Mouse (Mus musculus) cortical plate, adult 2 months (tissue): ENCODE measurements around the gene Slc25a17. TPM values are rescaled to one million over a fixed set of nuclear protein-coding genes. Genes with fewer than 3 reads are reported as not detected.
A peak's percentile ranks its signal among the peaks of the same experiment; 100 is the strongest.

Experiments
- H3K27ac ChIP-seq: fragments of 200-500 bp; 2 replicates; pipeline ENCODE4 v1.5.1; 2012; ENCODE audit warnings: low read length, control low read depth, inconsistent platforms; ENCODE audit not compliant: insufficient read depth
- H3K4me1 ChIP-seq: fragments of 200-500 bp; 2 replicates; pipeline ENCODE4 v1.6.1; 2011; ENCODE audit warnings: low read length; ENCODE audit not compliant: control insufficient read depth, insufficient read depth
- H3K4me3 ChIP-seq: fragments of 200-500 bp; 2 replicates; pipeline ENCODE4 v1.5.1; 2011; ENCODE audit warnings: mild to moderate bottlenecking, low read length, control low read depth; ENCODE audit not compliant: insufficient read depth
- CTCF ChIP-seq: fragments of 200-500 bp; IDR thresholded peaks from 2 replicates; pipeline ENCODE4 v1.5.1; 2011; ENCODE audit warnings: mild to moderate bottlenecking, control low read depth, low read length; ENCODE audit not compliant: insufficient read depth; ENCODE audit errors: extremely low read depth
- POLR2A ChIP-seq: fragments of 200-500 bp; IDR thresholded peaks from 2 replicates; pipeline ENCODE4 v1.6.1; 2011; ENCODE audit warnings: mild to moderate bottlenecking, low read length, control low read depth; ENCODE audit not compliant: insufficient read depth; ENCODE audit errors: extremely low read depth
- polyA plus RNA-seq: library from polyadenylated mRNA; depleted of rRNA; stranded (reverse); fragments of >200 nt; gene quantifications from 2 replicates; pipeline ENCODE4 v1.2.3, GENCODE M21; 2012; rRNA removed

Gene Slc25a17
- polyA plus RNA-seq, 1 experiment, result 47.7 TPM

DNA sequence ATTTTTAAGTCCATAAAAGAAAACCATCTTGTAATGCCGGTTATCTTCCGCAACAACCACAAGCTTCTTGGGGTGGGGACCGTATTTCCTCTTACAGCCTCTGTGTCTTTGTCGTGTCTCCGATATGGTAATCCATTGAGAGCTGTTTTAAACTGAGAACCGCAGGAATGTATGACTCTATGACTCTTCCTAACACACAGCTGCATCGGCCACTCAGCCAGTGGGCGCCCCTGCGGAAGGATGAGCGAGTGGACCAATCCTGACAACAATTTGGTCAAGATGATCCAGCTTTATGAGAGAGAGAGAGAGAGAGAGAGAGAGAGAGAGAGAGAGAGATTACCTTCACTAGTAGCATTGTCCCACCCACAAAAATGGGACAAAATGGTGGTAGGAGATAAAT, 65.7 kb downstream of the Slc25a17 start:
- TF ChIP-seq CTCF, result no peak
- TF ChIP-seq POLR2A, result no peak
- H3K27ac ChIP-seq, result no peak overlapping the region
- no peaks in the 10 kb centered on the region for H3K4me1 ChIP-seq
- H3K4me3 ChIP-seq, result no peak overlapping the region

DNA sequence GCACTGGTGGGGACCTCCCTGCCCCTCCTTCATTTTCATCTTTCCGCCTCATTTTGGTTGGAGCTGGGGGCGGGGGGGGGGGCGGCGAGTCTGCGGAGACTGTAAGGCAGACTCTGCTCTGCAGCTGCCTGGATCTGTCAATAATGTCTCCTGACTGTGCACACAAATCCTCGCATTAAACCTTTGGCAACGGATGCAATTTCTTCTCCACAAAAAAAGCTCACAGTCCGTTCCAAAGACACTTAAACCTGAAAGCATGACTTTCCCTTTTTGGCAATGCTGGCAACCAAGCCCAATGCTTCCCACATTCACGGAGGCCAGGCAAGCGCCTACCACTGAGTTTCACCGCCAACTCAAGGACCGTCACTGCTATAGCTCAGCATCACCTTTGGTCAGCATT, 66.2 kb downstream of the Slc25a17 start:
- no peak overlapping the region for H3K4me3 ChIP-seq
- no peak for TF ChIP-seq POLR2A
- TF ChIP-seq CTCF, result no peak

DNA sequence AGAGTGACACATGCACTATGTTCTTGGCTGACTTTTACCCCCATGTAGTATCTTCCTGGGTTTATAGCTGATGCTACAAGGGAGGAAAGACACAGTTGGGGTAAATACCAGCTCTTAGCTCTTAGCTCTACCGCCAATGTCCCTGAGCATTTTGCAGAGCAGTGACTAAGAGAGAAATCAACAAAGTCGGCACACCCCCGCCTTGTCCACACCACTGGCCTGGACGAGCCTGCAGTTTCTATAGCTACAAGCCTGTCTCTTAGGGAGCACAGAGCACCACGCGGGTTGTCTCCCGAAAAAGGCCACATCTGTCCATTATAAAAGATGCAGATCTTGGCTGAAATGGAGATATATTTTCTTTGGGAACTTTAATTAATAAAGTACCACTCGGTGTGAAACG, 69.9 kb downstream of the Slc25a17 start:
- Histone ChIP-seq H3K4me3 (no peak overlapping the region), H3K4me1 (no peaks in the 10 kb centered on the region), H3K27ac (no peak overlapping the region)
- TF ChIP-seq CTCF, result no peak
- no peak for TF ChIP-seq POLR2A

More for the DNA sequence above, 66.2 kb downstream of the Slc25a17 start:
- H3K4me1 ChIP-seq, result no peaks in the 10 kb centered on the region
- no peak overlapping the region for H3K27ac ChIP-seq

GRCm38 (mm10) chr15:81290230-81290629, 70.4 kb downstream of the Slc25a17 start:
- TF ChIP-seq CTCF, result no peak
- TF ChIP-seq POLR2A, result no peak
- H3K27ac ChIP-seq, result no peak overlapping the region
- no peak overlapping the region for H3K4me3 ChIP-seq
- H3K4me1 ChIP-seq, result no peaks in the 10 kb centered on the region

- TF ChIP-seq CTCF, result no peak
- TF ChIP-seq POLR2A, result no peak
- Histone ChIP-seq H3K4me1 (no peaks in the 10 kb centered on the region), H3K4me3 (no peak overlapping the region), H3K27ac (no peak overlapping the region)
These were observed 76.4 kb downstream of the Slc25a17 start for GRCm38 (mm10) chr15:81284121-81284734.

- no peaks in the 10 kb centered on the region for H3K4me1 ChIP-seq
- TF ChIP-seq CTCF (no peak), POLR2A (no peak)
- no peak overlapping the region for H3K27ac ChIP-seq
- H3K4me3 ChIP-seq, result no peak overlapping the region
These were observed 81.9 kb downstream of the Slc25a17 start for GRCm38 (mm10) chr15:81278699-81279098.

DNA sequence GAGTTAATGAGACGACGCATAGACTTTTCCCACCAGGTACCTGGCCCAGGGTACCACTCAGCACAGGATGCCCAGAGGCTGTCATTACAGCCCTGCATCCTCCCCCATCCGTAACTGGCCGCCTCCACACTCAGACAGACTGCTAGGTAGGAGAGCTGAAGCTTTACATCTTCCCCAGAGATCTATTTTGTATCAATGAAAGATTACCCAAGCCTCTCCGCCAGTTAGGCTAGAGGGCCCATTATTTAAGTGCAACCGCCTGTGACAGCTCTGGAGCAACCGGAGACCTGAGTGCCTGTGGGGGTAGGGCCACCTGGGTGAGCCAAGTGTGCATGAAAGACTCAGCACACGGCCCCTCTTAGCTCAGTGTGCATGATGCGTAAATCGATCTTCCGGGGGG, 82.7 kb downstream of the Slc25a17 start:
- no peaks in the 10 kb centered on the region for H3K4me1 ChIP-seq
- H3K4me3 ChIP-seq, result no peak overlapping the region
- no peak for TF ChIP-seq POLR2A
- no peak for TF ChIP-seq CTCF
- H3K27ac ChIP-seq, result no peak overlapping the region

DNA sequence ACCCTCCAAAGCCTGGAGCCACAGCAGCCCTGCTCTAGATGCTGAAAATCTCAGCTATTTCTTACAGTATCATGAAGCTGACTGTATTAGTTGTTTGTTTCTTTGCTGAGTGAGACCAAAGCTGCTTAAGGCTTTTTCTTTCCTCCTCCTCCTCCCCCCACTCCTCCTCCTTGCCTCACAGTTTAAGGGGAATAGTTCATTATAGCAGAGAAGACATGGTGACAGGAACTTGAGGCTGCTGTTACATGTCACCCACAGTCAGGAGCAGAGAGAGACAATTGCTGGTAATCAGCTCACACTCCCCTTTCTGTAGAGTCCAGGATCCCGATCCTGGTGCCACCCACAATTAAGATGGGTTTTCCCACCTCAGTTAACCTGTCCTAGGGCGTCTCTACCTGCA, 87.3 kb downstream of the Slc25a17 start:
- H3K4me3 ChIP-seq, result no peak overlapping the region
- TF ChIP-seq POLR2A, result no peak
- TF ChIP-seq CTCF, result no peak
- no peak overlapping the region for H3K27ac ChIP-seq
- H3K4me1 ChIP-seq, result peaks cover 3% of the 10 kb centered on the region; the same call in 1 of the 2 replicates

DNA sequence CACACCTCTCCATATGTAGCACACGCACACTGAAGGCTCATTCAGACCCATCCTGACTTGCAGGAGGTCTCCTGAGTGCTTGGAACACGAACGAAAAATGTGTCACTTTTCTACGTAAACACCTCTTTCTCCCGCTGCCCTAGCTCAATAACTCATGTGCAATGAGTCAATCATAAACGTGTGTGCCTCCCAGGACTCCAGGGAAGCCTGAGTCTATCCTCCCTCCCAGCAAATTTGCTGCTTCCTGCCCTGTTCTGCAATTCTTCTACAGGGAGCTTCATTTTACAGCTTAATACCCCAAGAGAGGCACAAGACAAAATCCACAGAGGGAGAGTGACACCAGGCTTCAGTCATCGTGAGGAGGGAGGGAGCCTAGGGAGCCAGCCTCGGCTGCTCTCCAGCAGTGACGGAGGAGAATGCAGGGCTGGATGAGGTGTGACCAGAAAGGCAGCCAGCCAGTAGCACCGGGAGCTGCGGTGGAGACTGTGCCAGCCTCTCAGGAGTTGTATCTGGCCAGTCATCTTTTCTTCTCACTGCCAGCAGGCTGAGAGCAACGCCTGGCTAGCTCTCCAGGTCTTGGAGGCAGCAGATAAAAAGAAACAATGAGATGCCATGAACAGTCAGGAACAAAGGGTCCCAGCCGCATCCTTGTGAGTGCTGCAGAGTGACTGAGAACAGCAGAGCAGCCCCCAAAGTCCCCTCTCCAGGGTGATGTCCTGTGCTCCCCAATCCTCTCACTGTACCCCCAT, 88.1 kb downstream of the Slc25a17 start:
- TF ChIP-seq POLR2A, result 0 out of 2 replicates have a peak, but pooled peaks have one; percentile 38
- TF ChIP-seq CTCF, result no peak
- H3K4me1 ChIP-seq, result peaks cover 3% of the 10 kb centered on the region; the same call in 1 of the 2 replicates
- no peak overlapping the region for H3K27ac ChIP-seq
- no peak overlapping the region for H3K4me3 ChIP-seq

Other genes with a start within 250 kb of the Slc25a17 start
- 30.9 and 38.0 TPM in 2 replicates for gene Mrtfa, start 170.1 kb downstream of the Slc25a17 start, polyA plus RNA-seq
- 21.9 and 22.7 TPM in 2 replicates for gene Mchr1, start 125.3 kb downstream of the Slc25a17 start, polyA plus RNA-seq
- gene St13, start 39.3 kb upstream of the Slc25a17 start, polyA plus RNA-seq, result 72.9 and 78.3 TPM in 2 replicates
- 9.5 and 10.2 TPM in 2 replicates for gene Xpnpep3, start 39.3 kb upstream of the Slc25a17 start, polyA plus RNA-seq
- gene Dnajb7, start 47.5 kb upstream of the Slc25a17 start, polyA plus RNA-seq, result not detected in 2 replicates
- gene Rbx1, start 105.5 kb upstream of the Slc25a17 start, polyA plus RNA-seq, result 172 and 175 TPM in 2 replicates
- 27.5 and 28.8 TPM in 2 replicates for gene Ep300, start 224.5 kb upstream of the Slc25a17 start, polyA plus RNA-seq